Mouse (Mus musculus) G1E (cell line): ENCODE measurements around the gene Zfyve28.

Experiments used
- CTCF ChIP-seq: IDR thresholded peaks from 2 replicates; pipeline ENCODE4 v1.5.1; 2012; ENCODE audit warnings: low read depth, low read length, inconsistent platforms, mixed read lengths
- GATA1 ChIP-seq: IDR thresholded peaks from 2 replicates; pipeline ENCODE4 v1.6.1; 2012; ENCODE audit warnings: borderline replicate concordance, low read length, inconsistent platforms, mixed read lengths
- TAL1 ChIP-seq: conservative IDR thresholded peaks from 2 replicates; pipeline ENCODE4 v1.6.1; 2012; ENCODE audit warnings: low read depth, low read length, inconsistent platforms, mixed read lengths

- TF ChIP-seq GATA1 (no peak), CTCF (no peak), TAL1 (no peak)
These were observed 117.5 kb downstream of the Zfyve28 start for GRCm38 (mm10) chr5:34170726-34171125.
